Mouse (Mus musculus): ENCODE measurements around the gene Slc38a6. TPM values are rescaled to one million over a fixed set of nuclear protein-coding genes. Genes with fewer than 3 reads are reported as not detected.

Slc38a6 gene
- polyA plus RNA-seq, 1 experiment from 2014 or later: 11.0 TPM

GRCm38 (mm10) chr12:73382290-73383178 lies 96.0 kb downstream of the Slc38a6 start:
- Histone ChIP-seq H3K4me3 (no peak overlapping the region), H3K9me3 (no peaks in the 10 kb centered on the region), H3K27ac (no peak overlapping the region), H3K27me3 (replicated peaks) (no peaks in the 10 kb centered on the region), H3K9ac (no peak overlapping the region), H3K36me3 (replicated peaks) (no peaks in the 10 kb centered on the region), H3K4me1 (no peaks in the 10 kb centered on the region), H3K4me2 (no peak overlapping the region)
- 79% methylated on average over 12 of the region's 12 CpGs for WGBS
- ATAC-seq (replicated peaks): no peak

GRCm38 (mm10) chr12:73383179-73383510 lies 96.6 kb downstream of the Slc38a6 start:
- H3K9ac ChIP-seq: no peak overlapping the region
- H3K4me2 ChIP-seq: no peak overlapping the region
- no peaks in the 10 kb centered on the region for H3K9me3 ChIP-seq
- no peaks in the 10 kb centered on the region for H3K36me3 ChIP-seq (replicated peaks)
- no peak overlapping the region for H3K27ac ChIP-seq
- ATAC-seq (replicated peaks): no peak
- no peaks in the 10 kb centered on the region for H3K4me1 ChIP-seq
- no peak overlapping the region for H3K4me3 ChIP-seq
- no peaks in the 10 kb centered on the region for H3K27me3 ChIP-seq (replicated peaks)
- WGBS: 64% methylated on average over 5 of the region's 5 CpGs

GRCm38 (mm10) chr12:73383861-73384260 lies 97.3 kb downstream of the Slc38a6 start:
- no peaks in the 10 kb centered on the region for H3K36me3 ChIP-seq (replicated peaks)
- H3K9ac ChIP-seq: no peak overlapping the region
- H3K4me1 ChIP-seq: no peaks in the 10 kb centered on the region
- H3K9me3 ChIP-seq: no peaks in the 10 kb centered on the region
- no peak overlapping the region for H3K4me3 ChIP-seq
- no peaks in the 10 kb centered on the region for H3K27me3 ChIP-seq (replicated peaks)
- no peak overlapping the region for H3K4me2 ChIP-seq
- no peak for ATAC-seq (replicated peaks)
- WGBS: 92% methylated on average over 3 of the region's 3 CpGs
- H3K27ac ChIP-seq: no peak overlapping the region

DNA sequence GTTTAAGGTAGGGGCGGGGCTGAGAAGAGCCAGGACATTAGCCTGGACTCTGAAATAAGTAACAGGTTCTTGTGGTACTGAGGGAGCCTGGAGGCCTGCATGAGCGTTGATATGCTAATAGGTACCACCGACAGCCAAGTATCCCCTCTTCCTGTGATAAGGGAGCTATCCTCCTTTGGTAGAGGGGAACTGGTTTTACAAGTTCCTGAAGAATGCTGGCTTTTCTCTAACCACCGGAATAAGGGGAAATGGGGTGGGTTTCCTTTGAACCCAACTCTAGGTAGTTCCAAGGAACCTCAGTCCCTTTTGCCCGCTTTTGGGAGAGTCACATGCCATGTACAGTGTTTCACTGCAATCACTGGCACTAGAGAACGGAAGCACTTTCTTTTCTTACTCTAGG lies 98.2 kb downstream of the Slc38a6 start:
- no peaks in the 10 kb centered on the region for H3K27me3 ChIP-seq (replicated peaks)
- no peaks in the 10 kb centered on the region for H3K9me3 ChIP-seq
- no peaks in the 10 kb centered on the region for H3K4me1 ChIP-seq
- no peak overlapping the region for H3K4me2 ChIP-seq
- H3K9ac ChIP-seq: no peak overlapping the region
- H3K4me3 ChIP-seq: no peak overlapping the region
- no peak for ATAC-seq (replicated peaks)
- H3K27ac ChIP-seq: no peak overlapping the region
- WGBS: 62% methylated on average over 6 of the region's 6 CpGs
- no peaks in the 10 kb centered on the region for H3K36me3 ChIP-seq (replicated peaks)

DNA sequence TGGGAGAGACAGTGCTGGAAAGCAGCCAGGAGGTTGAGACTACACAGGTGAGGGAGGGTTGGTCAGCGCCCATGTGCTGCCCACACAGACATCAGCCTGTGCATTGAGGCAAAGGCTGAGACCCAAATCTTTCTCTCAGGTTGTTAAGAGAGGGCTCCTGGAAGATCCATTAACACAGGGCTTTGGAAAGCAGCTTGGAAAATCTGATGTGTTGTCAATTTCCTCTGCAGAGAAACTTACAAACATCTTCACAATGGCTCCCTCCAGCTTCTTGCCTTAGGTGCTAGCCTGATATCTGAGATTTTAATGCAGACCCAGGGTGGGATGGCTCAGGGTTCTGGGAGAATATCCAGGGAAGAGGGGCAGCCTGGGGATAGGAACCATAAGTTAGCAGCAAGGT lies 105.9 kb downstream of the Slc38a6 start:
- H3K27ac ChIP-seq: no peak overlapping the region
- H3K27me3 ChIP-seq (replicated peaks): no peaks in the 10 kb centered on the region
- no peak overlapping the region for H3K9ac ChIP-seq
- H3K4me1 ChIP-seq: no peaks in the 10 kb centered on the region
- no peak for ATAC-seq (replicated peaks)
- no peaks in the 10 kb centered on the region for H3K36me3 ChIP-seq (replicated peaks)
- 95% methylated on average over 1 of the region's 1 CpGs for WGBS
- H3K4me2 ChIP-seq: no peak overlapping the region
- H3K4me3 ChIP-seq: no peak overlapping the region
- no peaks in the 10 kb centered on the region for H3K9me3 ChIP-seq

DNA sequence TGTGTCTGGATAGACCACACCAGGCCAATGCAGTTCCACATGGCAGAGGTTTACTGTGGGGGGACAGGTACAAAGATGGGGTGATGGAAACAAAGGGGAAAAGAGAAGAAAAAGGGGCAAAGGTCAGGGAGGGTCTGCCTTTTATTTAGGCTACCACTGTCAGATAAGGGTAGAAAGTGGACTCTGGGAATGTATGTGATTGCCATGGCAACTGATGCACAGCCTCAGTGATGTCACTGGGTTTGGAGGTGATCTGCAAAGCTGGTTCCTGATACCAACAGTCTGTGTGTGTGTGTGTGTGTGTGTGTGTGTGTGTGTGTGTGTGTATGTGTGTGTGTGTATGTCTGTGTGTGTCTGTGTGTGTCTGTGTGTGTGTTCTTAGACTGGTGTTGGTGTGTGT lies 106.4 kb downstream of the Slc38a6 start:
- Histone ChIP-seq H3K9me3 (no peaks in the 10 kb centered on the region), H3K4me1 (no peaks in the 10 kb centered on the region), H3K27me3 (replicated peaks) (no peaks in the 10 kb centered on the region), H3K4me2 (no peak overlapping the region), H3K36me3 (replicated peaks) (no peaks in the 10 kb centered on the region), H3K9ac (no peak overlapping the region), H3K4me3 (no peak overlapping the region), H3K27ac (no peak overlapping the region)
- ATAC-seq (replicated peaks): no peak

DNA sequence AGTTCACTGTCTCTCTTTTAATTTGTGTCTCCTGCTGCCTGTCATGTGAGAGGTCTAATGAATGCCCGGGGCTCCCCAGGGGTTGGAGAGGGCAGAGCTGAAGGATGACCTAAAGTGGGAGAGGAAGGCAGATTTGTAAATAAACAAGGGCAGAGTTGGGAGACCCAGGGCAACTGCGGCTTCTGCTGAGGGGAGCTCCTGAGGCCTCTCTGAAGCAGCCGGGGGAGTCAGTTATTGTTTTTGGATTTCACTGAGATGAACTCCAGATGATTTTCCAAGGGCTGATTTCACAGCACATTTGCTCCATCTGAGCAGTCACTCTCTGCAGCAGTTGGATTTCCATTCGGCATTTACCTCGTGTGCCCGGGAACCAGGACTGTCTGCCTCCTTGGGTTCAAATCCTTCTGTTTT lies 107.3 kb downstream of the Slc38a6 start:
- Histone ChIP-seq H3K36me3 (replicated peaks) (no peaks in the 10 kb centered on the region), H3K4me2 (no peak overlapping the region), H3K9me3 (no peaks in the 10 kb centered on the region), H3K4me3 (no peak overlapping the region), H3K27me3 (replicated peaks) (no peaks in the 10 kb centered on the region), H3K4me1 (no peaks in the 10 kb centered on the region), H3K27ac (no peak overlapping the region), H3K9ac (no peak overlapping the region)
- WGBS: 37% methylated on average over 6 of the region's 6 CpGs
- no peak for ATAC-seq (replicated peaks)

DNA sequence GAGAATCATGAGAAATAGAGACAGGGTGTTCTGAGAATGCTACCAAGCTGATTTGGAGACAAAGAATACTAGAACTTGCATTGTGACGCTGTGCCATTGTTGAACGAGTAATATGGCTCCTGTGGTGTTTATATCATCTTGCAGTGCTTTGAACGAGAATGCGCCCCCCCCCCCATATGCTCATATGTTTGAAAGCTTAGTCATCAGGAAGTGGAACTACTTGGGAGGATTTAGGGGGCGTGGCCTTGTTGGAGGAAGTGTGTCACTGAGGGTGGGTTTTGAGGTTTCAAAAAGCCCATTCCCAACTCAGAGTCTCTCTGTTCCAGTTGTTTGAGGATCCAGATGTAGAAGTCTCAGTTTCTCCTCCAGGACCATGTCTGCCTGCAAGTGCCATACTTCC lies 108.0 kb downstream of the Slc38a6 start:
- Histone ChIP-seq H3K4me3 (no peak overlapping the region), H3K36me3 (replicated peaks) (no peaks in the 10 kb centered on the region), H3K4me1 (no peaks in the 10 kb centered on the region), H3K27ac (no peak overlapping the region), H3K27me3 (replicated peaks) (no peaks in the 10 kb centered on the region), H3K9ac (no peak overlapping the region), H3K4me2 (no peak overlapping the region), H3K9me3 (no peaks in the 10 kb centered on the region)
- ATAC-seq (replicated peaks): no peak
- 91% methylated on average over 5 of the region's 5 CpGs for WGBS

GRCm38 (mm10) chr12:73399426-73399825 lies 112.8 kb downstream of the Slc38a6 start:
- Histone ChIP-seq H3K36me3 (replicated peaks) (no peaks in the 10 kb centered on the region), H3K4me1 (no peaks in the 10 kb centered on the region), H3K4me3 (no peak overlapping the region), H3K27me3 (replicated peaks) (no peaks in the 10 kb centered on the region), H3K27ac (no peak overlapping the region), H3K9ac (no peak overlapping the region), H3K9me3 (no peaks in the 10 kb centered on the region), H3K4me2 (no peak overlapping the region)
- WGBS: 46% methylated on average over 4 of the region's 4 CpGs
- no peak for ATAC-seq (replicated peaks)

- Histone ChIP-seq H3K9ac (no peak overlapping the region), H3K27ac (no peak overlapping the region), H3K27me3 (replicated peaks) (no peaks in the 10 kb centered on the region), H3K4me2 (no peak overlapping the region), H3K36me3 (replicated peaks) (no peaks in the 10 kb centered on the region), H3K4me1 (no peaks in the 10 kb centered on the region), H3K4me3 (no peak overlapping the region), H3K9me3 (no peaks in the 10 kb centered on the region)
- ATAC-seq (replicated peaks): no peak
- WGBS: 84% methylated on average over 4 of the region's 4 CpGs
Measured at GRCm38 (mm10) chr12:73400481-73401025, 114.0 kb downstream of the Slc38a6 start.

GRCm38 (mm10) chr12:73401520-73402130 lies 115.0 kb downstream of the Slc38a6 start:
- no peak overlapping the region for H3K4me3 ChIP-seq
- no peaks in the 10 kb centered on the region for H3K9me3 ChIP-seq
- no peak overlapping the region for H3K9ac ChIP-seq
- H3K36me3 ChIP-seq (replicated peaks): no peaks in the 10 kb centered on the region
- no peaks in the 10 kb centered on the region for H3K27me3 ChIP-seq (replicated peaks)
- no peaks in the 10 kb centered on the region for H3K4me1 ChIP-seq
- no peak overlapping the region for H3K27ac ChIP-seq
- 86% methylated on average over 3 of the region's 3 CpGs for WGBS
- no peak for ATAC-seq (replicated peaks)
- H3K4me2 ChIP-seq: no peak overlapping the region

DNA sequence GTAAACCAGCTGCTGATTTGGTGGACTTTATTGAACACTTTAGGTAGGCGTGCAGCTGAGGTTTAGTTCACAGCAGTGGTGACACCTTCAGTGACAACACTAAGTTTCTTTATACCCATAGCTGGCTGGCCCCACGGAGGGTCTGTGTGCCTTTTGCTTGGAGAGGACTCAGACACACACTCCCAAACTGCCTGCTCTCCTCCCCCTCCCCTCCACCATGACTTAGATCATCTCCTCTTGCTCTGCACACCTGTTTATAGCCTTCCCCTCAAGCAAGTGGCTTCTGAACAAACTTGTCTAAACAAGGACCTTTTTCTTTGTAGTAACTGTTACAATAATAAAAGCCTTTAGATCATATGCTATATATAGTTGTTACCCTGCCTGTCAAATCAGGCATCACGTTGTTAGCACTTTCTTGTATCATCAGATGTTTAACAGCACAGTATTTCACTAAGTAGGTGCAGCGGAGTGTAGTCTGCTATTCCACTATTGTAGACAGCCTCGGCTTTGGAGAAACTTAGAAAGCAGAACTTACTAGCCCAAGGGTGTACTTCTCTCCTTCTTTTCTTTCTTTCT lies 115.6 kb downstream of the Slc38a6 start:
- no peaks in the 10 kb centered on the region for H3K9me3 ChIP-seq
- no peak overlapping the region for H3K27ac ChIP-seq
- H3K4me2 ChIP-seq: no peak overlapping the region
- H3K27me3 ChIP-seq (replicated peaks): no peaks in the 10 kb centered on the region
- no peak for ATAC-seq (replicated peaks)
- H3K36me3 ChIP-seq (replicated peaks): no peaks in the 10 kb centered on the region
- H3K4me1 ChIP-seq: no peaks in the 10 kb centered on the region
- no peak overlapping the region for H3K4me3 ChIP-seq
- no peak overlapping the region for H3K9ac ChIP-seq
- 78% methylated on average over 5 of the region's 5 CpGs for WGBS

Data from midbrain, embryonic 15.5 days (tissue).